Mouse (Mus musculus) layer of hippocampus, adult 9-11 months (tissue): ENCODE results near the gene Bpifb9a.
"Not testable (repeated sequence)": the region's sequence is repeated elsewhere in the genome, so short reads cannot be mapped to it uniquely, and the experiment has no call there.

Source experiments
- DNase-seq: peaks from one replicate; pipeline ENCODE4 v3.0.0; 2022

Gene Bpifb9a

DNA sequence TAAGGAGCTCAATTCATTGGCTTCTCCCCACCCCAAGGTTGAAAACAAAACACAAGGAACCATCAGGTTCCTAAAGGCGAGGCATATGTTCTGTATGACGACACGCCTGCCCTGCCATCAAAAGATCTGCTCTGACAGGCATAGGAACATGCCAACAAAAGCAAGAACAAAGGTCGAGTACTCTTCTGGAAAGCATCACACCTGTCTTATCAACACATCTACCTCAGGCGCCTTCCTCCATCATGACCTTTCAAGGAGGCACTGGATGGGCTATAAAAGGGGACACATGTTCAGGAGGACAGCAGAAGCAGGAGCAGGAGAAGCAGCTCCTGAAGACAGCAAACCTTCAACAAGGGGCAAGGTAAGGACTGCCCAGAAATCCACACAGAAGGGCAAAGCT is at the start of gene Bpifb9a:
TSS of gene Bpifb9a (plus strand) at position 301 of the 400 bp plus-strand sequence.
- not testable (repeated sequence) for DNase-seq

DNA sequence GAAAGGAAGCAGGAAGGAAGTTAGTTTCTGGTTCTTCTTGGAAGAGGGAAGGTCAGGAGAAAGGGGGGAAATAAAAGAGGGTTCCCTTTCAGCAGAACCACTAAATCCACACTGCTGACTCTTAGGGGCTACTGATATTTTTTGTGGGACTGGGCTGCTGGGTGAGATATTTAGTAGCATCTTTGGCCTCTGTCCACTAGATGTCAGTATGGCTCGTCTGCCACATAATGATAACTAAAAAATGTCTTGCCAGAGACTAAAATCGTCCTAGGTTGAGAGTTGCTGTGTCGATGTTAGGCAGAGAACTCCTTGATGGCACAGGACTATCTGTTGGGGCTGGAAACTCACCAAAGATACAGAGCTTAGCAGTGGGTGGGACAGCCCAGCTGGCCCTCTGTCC is 48.5 kb upstream of the Bpifb9a start:
- no peak for DNase-seq

DNA sequence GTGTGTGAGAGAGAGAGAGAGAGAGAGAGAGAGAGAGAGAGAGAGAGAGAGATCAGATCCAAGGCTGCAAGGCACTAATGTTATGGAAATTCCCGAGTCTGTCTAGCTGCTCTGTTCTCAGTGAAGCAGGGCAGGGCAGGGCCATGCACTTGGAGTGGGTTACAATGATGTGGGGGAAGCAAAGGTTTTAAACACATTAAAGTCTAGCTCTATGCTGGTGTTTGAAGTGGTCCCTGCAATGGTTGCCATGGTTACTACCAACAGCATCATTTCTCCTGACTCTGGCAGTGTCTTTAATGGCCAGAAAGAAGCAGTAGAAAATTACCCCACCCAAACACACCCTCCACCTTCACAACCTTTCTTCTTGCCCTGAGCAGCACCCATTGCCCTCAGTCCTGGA is 46.5 kb upstream of the Bpifb9a start:
- no peak for DNase-seq

DNA sequence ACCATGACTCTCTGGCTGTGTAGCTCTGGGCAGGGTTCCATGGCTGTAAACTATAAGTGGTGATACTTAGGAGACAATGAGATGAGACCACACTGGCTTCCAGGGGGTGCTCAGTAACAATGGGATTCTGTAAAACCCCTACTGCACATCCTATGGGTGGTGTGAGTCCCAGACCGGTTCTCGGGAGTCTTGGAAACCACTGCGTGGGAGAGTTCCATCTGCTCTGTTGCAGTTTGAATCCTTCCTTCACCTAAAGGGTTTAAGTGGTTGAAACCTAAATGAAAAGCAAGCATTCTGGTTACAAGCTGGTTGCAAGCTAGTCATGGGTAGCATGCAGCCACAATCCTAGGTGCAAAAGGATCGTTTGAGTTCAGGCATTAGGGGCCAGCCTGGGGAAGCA is 45.8 kb upstream of the Bpifb9a start:
- DNase-seq = peak; percentile 66

DNA sequence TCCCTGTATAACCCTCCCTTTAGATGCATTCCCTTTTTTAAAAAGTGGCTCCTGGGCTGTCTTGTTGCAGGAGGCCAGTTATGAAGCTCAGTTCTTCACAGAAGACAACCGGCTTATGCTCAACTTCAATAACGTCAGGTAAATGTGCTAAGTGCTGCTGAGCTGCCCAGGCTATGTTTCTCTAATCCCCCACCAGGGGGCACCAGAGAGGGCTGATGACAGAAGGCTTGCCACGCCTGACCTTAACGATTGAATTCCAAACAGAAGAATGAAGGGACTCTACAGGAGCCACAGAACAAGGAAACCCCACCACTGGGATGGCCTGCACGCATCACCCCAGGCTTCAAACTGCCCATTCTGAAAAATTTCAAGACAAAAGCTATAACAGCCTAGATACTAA is 42.5 kb upstream of the Bpifb9a start:
- DNase-seq = peak; percentile 33

DNA sequence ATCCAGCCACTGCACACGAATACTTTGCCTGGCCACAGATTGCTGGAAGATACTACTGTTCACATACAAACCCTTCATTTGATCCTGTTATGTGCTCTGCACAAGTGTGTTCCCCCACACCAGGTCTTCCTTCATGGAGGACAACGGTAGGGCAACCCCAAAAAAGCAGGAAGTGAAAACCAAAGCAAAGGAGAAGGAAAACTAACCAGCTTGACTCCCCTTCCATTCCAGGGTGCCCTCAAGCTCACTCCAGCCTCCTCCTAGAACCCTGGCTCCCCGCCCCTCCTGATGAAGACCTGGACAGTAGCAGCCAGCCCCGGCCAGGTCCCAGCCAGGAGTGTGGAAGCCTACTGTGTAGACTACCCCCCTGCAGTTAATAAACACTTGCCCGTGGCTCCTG is 37.7 kb upstream of the Bpifb9a start:
- no peak for DNase-seq

DNA sequence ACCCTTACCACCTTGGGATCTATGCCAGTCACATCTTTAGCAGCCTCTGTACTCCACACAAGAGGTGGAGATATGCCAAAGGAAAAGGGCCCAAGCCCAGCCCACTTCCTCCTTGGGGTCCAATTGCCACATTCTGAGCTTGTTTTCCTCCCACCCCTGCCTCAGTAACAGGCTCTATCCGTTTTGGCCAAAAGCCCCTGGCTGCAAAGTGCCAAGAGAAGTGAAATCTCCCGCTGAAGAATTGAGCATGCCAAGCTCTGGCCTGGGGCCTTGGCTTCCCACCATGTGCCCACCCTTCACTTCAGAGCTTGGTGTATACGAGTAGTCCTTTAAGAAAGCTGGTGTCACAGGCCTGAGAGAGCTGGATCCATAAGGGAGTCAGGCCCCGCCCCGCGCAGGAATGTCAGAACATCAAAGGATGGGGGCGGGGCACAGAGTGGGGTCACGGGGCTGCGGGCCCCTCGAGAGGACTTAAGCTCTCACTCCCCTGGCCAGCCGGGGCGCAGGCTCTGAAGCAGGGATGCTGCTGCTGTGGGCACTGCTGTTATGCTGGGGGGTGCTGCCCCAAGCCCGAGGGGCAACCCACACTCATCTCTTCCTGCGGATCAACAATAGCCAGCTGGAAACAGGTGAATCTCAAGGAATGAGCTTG is 34.3 kb upstream of the Bpifb9a start, which contains the start of gene Bpifb5:
TSS of gene Bpifb5 (plus strand) at position 478 of the 652 bp plus-strand sequence.
- DNase-seq = no peak

DNA sequence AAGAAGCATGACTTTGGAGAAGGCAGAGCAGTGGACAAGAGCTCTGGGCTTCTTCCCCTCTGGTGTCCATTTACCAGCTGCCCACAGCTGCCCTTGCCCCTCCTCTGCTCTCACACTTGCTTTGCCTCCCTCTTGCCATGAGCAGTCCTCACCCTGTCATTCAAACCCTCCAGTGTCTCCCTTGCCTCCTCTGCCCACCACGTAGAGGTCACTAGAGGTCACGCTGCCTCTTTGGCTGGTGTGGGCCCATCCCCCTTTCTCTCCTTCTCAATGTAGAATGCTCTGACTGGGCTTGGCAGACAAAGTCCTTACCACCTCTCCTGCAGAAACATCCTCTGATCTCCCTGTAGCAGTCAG is 33.8 kb upstream of the Bpifb9a start:
- no peak for DNase-seq

DNA sequence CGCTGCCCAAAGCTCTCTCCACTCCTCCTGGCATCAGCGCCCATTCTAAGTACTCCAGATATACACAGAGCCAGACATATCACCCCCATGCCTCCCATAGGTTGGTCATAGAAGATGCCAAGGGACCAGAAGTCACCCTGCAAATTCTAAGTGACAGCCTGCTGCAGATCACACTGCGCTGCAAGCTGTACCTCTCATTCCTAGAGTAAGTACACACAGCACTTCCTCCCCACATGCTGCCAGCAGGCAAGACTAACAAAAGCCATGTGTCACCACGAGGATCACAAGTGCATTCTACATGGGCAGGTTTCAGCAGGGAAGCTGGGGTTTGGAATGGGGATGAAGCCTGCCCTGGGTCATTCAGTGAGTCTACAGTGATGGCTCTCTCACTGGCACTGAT is 30.7 kb upstream of the Bpifb9a start:
- DNase-seq = peak; percentile 25

DNA sequence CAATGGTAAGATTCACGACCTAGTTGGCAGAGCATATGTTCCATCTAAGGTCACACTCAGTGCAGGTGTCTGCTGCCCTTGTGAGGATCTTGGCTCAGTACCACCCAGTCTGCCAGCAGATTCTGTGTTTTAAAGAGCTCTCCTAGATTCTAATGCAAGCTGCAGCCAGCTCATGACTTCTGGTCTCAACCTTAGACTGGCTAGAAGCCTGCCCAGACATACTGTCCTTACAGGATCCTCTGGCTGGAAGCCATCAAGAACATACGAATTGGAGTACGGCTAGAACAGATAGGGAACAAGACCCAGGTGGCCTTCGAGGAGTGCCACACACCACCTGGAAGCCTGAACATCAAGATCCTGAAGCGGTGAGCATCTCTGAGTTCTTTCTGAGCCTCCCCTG is 29.8 kb upstream of the Bpifb9a start:
- DNase-seq = no peak

DNA sequence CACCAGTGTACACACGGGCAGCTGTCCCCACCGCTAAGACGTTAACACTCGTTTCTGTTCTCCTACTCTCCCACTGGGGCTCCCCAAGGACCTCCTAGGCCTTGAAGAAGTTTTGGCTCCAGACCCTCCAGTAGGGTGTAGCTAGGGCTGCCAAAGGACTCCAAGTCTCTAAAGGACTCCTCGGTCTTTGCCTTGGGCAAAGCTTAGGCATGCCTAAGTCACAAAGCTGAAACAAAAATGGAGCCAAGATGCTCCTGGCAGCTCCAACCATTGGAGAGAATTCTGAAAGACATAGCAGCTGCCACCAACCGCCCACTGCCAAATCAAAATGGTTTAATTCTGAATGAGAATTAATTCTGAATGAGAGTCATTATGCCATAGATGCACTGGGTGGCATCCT is 24.2 kb upstream of the Bpifb9a start:
- DNase-seq = peak; percentile 53

DNA sequence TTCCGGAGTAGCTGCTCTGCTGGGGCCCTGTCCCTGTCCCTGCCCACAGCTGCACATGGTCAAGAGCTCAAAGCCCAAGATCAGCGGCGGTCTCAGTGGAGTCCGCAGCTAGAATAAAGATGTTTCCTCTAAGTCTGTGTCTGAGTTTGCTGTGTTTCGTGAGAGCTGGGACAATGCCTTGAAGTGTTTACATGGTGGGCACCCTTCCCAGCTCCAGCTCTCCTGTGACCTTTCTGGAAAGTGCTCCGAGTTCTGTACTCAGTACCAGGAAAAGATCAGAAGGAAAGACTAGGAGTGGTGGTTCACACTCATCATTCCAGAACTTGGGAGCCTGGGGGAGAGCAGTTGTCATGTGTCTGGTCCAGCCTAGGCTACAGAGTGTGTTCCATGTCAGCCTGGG is 16.9 kb upstream of the Bpifb9a start:
- DNase-seq = no peak

DNA sequence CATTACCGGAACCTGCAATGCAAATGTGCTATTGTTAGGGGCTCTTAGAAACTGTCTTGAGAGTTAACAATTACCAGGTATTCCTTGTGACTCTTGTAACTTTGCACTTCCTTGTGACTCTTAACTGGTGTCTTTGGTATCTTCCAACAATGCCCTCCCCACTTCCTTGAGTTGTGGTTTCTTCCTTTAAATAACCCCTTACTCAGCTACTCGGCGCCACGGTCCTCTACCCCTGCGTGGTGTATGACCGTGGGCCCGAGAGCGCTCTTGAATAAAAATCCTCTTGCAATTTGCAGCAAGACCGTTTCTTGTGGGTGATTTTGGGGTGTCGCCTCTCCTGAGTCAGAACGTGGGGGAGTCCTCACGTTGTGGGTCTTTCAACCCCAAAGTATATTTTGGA is 14.9 kb upstream of the Bpifb9a start:
- not testable (repeated sequence) for DNase-seq

DNA sequence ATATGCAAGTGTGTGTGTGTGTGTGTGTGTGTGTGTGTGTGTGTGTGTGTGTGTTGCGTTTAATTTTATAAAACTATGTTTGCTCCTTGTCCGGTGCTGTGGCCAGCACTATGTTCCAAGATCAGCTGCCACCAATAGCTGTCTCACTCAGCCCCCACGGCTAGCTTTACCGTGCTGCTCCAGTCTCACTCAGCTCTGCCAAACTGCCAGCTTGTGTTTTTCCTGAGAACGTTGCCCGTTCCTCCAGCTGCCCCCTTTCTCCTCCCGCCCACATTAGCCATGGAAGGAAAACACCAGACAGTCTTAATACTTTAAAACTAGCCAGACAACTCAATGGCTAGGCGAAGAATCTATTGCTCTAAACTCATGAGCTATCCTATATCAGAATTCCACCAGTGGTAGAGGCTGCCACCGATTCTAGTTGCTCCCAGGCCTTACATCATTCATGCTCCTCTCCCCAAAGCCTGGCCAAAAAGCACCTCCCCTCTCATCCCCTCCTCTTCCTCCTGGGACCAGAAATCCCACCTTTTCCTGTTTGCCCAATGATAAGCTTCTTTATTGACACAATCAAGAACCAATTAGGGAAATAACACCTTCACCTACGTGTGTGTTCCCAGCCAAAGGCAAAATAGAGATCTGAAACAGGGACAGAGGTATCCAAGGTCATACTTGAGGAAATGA is 14.2 kb upstream of the Bpifb9a start:
- DNase-seq = peak; percentile 75

DNA sequence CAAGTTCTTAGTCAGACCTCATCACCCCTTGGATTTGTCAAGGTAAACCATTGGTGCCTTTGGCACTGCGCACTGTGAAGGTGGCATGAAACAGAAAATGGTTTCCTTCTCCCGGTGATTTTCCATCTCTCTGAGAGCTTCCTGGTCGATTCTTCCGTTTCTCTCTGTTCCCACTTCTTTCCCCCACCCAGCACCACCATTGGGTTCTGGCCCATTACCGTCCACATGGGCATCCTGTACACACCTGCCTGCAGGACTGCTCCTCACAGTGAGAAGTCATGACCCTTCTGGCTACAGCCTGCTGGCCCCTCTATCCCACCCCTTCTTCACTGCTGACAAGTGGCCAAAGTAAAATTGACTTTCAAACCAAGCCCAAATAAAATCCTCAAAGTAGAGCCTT is 12.3 kb upstream of the Bpifb9a start:
- no peak for DNase-seq

DNA sequence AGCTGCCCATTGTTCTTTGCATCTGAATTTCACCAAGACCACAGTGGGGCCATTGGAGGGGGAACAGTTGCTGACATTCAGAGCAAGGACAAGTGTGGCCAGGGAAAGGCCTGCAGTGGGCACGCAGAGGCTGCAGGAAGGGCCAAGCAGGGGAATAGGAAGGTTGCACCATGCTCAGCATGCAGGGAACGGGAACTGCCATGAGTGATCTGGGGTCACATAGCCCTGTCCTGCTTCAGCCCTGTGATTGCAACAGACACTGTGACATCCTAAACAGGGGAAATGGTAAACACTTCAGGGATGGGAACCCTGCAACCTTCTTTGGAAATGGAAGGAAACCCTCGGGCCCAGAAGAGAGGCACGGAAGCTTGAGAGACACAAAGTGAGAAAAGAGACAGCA is 2.4 kb upstream of the Bpifb9a start:
- not testable (repeated sequence) for DNase-seq

DNA sequence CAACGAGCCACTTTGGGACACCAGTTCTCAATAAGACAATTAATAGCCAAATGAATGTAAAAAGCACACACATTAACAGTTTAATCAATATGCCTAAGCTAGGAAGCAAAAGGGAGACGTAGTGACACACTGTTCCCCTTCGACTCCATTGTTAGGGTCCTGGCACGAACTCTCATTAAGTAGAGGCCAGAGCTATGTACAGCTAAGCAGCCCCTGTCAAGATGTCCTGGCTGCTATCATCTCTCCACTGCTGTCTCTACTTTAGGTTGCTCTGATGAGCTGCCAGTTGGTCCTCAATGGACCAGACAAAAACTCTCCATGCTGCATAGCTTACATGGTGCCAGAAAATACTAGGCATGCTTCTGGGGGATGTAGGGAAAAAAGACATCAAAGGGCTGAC is 1.9 kb upstream of the Bpifb9a start:
- no peak for DNase-seq

DNA sequence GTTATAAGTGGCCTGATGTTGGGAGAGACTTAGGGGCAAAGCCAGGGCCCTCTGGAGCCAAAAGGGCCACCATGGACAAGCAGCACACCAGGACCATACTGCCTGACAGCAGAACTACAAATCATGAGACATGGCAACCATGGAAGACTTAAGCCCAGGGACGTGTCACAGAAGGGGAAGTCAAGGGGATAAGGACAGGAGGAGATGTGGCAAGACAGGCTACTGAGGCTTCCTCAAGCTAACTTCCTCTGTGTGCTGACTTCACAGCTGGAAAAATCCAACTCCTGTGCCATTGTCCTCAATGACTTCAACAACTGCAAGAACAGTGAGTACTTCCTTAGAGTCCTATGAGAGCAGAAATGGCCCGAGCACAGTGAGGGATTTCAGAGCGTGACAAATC is 6.7 kb downstream of the Bpifb9a start:
- DNase-seq = not testable (repeated sequence)

DNA sequence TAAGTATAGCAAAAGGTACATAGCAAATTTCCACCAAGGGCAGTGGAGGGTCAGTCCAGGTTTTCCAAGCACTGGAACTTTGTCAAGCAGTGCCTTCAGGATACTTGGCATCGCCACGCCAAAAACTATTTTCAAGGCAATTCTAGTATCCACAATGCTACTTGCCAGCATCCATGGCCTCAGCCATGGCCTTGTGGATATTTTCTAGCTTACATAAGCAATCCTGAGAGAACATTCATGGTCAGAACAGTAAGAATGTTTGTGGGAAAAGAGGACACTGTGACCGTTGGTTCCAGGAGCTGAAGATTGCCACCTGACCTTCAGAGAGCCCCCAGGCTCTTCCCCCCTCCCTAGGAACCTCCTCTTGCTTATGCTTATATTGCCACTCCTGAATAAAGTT is 34.2 kb downstream of the Bpifb9a start:
- DNase-seq = not testable (repeated sequence)

DNA sequence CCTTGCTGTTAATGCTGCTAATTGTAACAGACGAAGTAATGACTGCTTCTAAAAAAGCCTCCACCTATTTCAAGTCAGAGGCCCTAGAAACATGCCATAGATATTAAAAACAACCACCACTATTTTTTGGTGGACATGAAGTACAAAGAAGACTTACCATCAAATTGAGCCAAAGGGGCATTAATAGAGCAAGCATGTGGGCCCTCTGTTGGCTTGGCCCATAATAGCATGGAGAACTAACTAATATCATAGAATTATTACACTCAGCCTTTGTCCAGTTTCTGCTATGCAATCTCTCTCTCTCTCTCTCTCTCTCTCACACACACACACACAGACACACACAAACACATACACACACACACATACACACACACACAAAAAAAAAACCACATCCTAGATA is 35.2 kb downstream of the Bpifb9a start:
- no peak for DNase-seq

DNA sequence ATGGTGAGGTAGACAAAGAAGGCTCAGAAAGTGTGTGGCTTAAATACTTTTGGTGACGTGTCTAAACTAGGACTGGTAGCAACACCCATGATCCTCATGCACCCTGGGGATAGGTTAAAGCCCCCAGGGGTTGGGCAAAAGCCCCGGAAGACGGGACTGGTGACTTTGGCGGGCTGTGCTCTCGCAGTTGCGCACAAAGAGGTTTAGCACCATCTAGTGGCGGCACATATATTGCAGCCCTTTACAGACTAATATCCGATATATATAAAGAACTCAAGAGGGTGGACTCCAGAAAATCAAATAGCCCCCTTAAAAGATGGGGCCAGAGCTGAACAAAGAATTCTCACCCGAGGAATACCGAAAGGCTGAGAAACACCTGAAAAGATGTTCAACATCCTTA is 37.1 kb downstream of the Bpifb9a start:
- DNase-seq = peak; percentile 18

DNA sequence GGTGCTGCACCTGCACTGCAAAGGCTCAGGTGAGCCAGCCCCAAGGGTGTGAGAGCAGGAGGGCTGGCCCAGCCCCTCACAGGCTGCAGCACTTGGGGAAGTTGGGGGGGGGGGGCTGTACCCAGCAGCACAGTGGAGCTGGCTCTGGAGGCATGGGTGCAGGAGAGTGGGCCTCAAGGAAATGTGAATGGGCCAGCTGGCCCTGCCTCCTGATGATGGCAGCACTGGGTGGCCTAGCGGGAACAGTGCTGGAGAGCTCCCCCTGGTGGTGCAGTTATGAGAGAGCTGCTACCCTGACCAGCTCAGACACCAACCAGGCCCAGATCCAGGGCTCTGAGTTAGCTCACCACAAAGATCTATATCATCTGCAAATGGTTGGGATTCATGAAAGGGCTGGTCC is 42.8 kb downstream of the Bpifb9a start:
- DNase-seq = peak; percentile 49

DNA sequence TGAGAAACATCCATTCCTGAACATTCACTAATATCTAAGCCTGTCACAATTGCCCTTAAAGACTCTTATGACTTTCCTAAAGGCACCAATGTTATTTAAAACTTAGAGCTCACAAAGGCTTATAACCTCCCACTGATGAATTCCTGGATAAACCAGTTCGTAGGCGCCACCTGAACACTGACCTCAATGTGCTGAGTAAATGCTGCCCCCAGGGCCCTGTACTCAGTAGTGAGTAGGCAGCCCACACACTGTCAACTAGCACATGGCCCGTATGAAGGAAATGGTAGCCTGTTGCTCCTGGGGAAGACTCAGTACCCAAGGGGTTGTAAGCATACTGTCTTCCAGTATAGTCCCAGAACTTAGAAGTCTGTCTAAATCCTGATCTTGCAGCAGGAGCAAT is 44.1 kb downstream of the Bpifb9a start:
- no peak for DNase-seq

DNA sequence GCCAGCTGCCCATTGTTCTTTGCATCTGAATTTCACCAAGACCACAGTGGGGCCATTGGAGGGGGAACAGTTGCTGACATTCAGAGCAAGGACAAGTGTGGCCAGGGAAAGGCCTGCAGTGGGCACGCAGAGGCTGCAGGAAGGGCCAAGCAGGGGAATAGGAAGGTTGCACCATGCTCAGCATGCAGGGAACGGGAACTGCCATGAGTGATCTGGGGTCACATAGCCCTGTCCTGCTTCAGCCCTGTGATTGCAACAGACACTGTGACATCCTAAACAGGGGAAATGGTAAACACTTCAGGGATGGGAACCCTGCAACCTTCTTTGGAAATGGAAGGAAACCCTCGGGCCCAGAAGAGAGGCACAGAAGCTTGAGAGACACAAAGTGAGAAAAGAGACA is 47.0 kb downstream of the Bpifb9a start:
- not testable (repeated sequence) for DNase-seq

DNA sequence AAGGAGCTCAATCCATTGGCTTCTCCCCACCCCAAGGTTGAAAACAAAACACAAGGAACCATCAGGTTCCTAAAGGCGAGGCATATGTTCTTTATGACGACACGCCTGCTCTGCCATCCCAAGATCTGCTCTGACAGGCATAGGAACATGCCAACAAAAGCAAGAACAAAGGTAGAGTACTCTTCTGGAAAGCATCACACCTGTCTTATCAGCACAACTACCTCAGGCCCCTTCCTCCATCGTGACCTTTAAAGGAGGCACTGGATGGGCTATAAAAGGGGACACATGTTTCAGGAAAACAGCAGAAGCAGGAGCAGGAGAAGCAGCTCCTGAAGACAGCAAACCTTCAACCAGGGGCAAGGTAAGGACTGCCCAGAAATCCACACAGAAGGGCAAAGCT is 49.3 kb downstream of the Bpifb9a start, which contains the start of gene Bpifb9b:
TSS of gene Bpifb9b (plus strand) at position 301 of the 400 bp plus-strand sequence.
- not testable (repeated sequence) for DNase-seq
